Mouse (Mus musculus): ENCODE measurements at regions not wholly inside any gene's neighbourhood (a gene's known extent, or its start where the extent isn't known, plus 50 kb on each side); places are given as distances from the start of the nearest gene placed in this dataset.
"Not testable (repeated sequence)": the region's sequence is repeated elsewhere in the genome, so short reads cannot be mapped to it uniquely, and the experiment has no call there.

DNA sequence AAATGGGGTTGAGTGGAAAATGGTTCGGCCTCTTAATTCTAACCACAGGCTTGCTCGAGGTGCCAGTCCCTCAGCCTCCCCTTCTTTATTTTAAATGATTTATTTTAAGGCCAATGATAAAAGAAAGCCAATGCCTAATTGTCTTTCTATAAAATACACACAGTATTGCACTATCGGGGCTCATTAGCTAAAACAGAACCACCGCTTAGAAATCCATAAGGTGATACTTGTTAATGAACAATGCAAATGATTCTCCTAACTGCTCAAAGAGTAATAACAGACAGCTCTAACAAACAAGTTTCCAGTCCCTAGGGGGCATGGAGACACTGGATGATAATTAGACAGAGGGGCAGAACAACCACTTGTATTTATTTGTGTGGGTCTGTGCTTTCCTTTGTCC is 58.8 kb downstream of the Emx2 start:
- DNase-seq (ENCODE audit: low spot score): no peak

GRCm38 (mm10) chr19:59519156-59519555 is 61.0 kb downstream of the Emx2 start:
- DNase-seq (ENCODE audit: low spot score): no peak

GRCm38 (mm10) chr19:59522176-59522575 is 64.0 kb downstream of the Emx2 start:
- peak; percentile 29 for DNase-seq (ENCODE audit: low spot score)

GRCm38 (mm10) chr19:59523356-59523755 is 65.2 kb downstream of the Emx2 start:
- no peak for DNase-seq (ENCODE audit: low spot score)

DNA sequence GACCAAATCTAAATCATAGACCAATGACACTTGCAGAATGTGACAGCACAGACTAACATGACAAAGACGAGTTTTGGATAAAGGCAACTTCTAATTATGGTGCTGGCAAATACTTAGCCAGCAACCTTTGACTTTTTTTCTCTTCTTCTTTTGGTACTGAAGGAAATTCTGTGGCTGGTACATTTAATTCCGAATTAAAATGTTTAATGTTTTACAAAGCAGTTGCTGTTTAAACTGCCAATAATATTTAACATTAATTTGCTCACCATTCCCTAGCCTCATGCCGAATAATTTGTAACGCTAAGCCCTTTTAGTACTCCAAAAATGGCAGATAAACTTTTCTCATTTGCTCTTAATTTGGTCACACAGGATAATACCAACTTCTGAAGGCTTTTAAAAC is 105.9 kb downstream of the Emx2 start:
- no peak for DNase-seq (ENCODE audit: low spot score)

- DNase-seq (ENCODE audit: low spot score): peak; percentile 64
Observed at GRCm38 (mm10) chr19:59568907-59569306, 110.7 kb downstream of the Emx2 start.

GRCm38 (mm10) chr19:59569590-59569989 is 111.4 kb downstream of the Emx2 start:
- DNase-seq (ENCODE audit: low spot score): not testable (repeated sequence)

- no peak for DNase-seq (ENCODE audit: low spot score)
Observed at GRCm38 (mm10) chr19:59574346-59574745, 116.2 kb downstream of the Emx2 start.

DNA sequence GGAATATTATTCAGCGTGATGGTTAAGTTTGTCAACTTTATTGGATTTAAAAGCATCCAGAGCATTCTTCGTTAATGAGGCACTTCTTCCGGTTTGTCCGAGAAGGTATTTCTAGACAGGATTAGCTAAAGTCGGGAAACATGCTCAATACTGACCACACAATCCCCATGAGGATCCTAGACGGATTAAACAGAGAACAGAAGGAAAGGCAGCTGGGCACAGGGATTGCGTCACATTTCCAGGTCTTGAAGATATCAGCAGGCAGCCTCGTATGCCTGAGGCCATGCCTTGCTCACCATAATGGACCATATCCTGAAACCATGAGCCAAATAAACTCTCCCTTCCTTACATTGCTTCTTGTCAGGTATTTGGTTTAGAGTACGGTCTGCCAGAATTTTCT is 119.7 kb downstream of the Emx2 start:
- DNase-seq (ENCODE audit: low spot score): no peak

DNA sequence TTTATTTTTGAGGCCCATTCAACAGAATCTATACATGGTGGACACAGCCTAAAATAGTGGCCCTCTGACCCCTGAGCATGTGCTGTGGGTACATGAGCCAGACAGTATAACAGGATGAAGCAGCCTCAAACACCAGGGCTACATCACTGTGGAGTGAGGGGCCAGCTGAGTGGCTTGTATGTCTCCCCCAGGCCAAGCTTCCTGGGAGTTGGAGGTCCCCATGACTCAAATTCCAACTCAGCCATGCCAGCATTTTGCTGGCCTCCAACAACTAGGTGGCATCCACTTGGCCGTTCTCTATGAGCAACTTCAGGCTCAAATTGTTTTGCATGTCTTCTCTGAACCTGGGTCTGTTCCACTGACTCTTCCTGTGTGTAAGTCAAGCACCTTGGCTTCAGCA is 121.5 kb downstream of the Emx2 start:
- no peak for DNase-seq (ENCODE audit: low spot score)

- peak; percentile 57 for DNase-seq (ENCODE audit: low spot score)
Observed at GRCm38 (mm10) chr19:59585835-59586234, 127.7 kb downstream of the Emx2 start.

DNA sequence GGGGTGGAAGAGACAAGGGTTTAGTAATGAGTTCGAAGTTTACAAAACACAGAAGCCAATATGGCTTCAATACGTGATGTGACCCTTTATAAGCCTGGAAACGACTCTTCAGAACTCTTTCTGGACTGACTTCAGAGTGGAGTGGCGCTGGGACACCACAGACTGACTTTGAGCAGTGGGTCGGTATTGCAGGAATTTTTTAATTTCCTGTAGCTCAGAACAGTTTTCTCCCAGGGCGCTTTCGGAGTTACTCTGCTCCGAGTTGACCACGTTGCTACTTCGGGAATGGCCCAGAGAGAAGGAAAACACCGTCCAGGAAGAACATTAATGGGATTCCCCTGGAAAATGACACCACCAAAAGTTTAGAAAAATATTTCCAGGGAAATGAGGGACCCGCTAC is 129.1 kb downstream of the Emx2 start:
- no peak for DNase-seq (ENCODE audit: low spot score)

DNA sequence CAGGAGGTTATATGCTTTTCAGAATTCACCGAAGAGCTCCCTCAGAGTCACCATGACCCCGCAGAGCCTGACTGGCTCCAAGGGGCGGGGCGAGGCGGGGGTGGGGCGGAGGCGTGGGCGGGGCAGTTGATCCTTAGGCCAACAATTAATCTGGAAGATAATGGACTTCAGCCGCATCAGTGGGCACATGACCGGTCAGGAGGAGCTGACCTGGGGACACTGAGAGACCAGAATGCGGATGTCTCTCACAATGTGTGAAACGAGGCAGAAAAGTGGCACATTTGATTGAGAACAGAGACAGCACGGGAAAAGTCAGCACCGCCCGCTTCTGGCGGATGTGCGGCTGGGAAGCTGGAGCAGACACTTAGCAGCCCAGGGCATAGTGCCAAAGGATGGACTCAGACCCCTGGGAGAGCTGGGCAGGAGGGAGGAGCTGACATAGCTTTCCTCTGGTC is 129.9 kb downstream of the Emx2 start:
- peak; percentile 79 for DNase-seq (ENCODE audit: low spot score)

DNA sequence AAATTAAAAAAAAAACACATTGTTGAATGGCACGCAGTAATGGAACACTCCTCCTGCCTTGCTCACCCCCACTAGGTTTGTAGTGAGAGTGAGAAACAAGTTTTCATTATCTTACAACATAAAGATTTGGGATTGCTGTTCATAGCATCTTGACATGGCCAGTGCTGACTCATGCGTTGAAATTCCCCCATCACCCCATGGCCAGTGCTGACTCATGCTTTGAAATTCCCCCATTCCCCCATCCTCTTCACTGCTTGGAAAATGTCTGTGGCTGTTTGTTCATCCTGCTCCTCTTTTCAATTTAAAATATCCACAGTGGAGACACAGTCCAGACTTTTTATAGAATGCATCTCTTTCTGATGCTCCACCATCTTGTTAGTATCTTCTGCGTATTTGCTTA is 131.8 kb downstream of the Emx2 start:
- no peak for DNase-seq (ENCODE audit: low spot score)

DNA sequence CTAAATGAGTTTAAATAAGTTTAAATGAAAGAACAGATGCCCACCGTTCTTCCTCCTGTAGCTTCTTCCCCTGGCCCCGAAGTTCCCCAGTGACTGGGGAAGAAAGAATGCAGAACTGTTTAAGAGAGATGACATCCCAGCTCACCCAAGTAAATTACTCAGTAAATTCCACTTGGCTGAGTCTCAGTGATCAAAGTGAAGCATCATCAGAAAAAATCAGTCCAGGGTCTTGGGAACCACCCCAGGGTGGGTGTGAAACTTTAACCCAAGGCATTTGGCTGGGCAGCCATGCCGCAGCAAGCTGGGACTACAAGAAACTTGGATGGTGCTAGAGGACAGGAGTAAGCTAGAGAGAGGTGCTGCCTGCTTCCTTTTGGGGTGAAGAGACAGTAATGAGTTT is 133.9 kb downstream of the Emx2 start:
- DNase-seq (ENCODE audit: low spot score): no peak

DNA sequence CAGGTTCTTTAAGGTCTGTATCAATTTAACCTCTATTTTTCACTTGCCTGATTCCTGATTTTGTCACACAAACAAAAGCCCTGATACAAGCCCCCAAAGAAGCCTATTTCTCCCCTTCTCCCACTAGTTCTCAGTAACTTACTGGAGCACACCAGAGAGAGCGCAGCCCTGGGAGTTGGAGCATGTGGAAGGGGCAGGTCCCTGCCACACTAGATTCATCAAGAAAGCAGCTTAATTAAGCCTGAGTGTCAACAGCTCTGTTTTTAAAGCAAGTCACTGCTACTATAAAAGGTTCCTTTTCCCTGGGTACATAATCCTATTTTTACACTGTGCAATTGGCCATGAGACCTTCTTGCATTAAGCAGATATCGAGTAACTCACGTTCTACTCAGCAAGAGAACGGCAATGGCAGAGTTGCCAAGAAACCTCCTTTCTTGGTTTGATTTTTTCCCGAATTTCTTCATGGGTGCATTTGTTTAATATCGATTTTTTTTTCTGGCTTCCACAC is 166.2 kb downstream of the Emx2 start:
- no peak for DNase-seq (ENCODE audit: low spot score)

DNA sequence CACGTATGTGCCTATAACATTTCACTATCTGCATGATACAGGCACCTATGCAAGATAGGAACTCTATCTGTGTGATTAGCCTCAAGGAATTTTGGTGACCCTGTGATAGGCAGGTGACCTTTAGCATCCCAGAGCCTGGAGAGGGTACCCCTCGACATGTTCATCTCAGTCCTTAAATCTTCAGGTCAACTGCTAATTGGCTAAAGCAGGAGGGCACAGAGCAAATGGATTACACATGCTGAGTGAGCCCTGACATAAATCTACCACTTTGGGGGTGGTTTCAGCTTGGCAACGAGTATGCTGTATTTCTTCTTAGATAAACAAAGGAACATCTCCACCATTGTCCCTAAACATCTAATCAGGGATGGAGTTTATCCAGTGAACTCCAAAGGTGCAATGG is 169.5 kb downstream of the Emx2 start:
- no peak for DNase-seq (ENCODE audit: low spot score)

- DNase-seq (ENCODE audit: low spot score): no peak
Observed at GRCm38 (mm10) chr19:59628296-59629160, 170.4 kb downstream of the Emx2 start.

- DNase-seq (ENCODE audit: low spot score): no peak
Observed at GRCm38 (mm10) chr19:59629161-59629445, 170.9 kb downstream of the Emx2 start.

DNA sequence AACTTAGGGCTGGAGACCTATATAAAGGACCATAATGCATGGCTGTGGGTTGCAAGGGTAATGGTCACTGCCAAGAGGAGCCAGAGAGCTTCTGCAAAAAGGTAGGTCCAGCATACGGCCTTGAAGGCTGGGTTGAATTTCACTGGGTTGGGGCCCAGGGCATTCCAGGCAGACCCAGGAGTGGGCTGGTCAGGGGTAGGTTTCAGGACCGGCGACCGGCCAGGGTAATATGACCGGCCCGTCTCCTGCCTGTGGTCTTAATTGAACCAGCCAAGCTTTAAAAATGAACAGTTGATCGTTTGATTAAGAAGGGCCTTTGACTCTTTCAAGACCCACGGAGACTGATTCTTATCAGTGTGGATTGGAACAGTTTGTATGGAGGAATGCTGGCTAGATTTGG is 171.9 kb downstream of the Emx2 start:
- no peak for DNase-seq (ENCODE audit: low spot score)

GRCm38 (mm10) chr19:59630706-59631105 is 172.5 kb downstream of the Emx2 start:
- no peak for DNase-seq (ENCODE audit: low spot score)

- DNase-seq (ENCODE audit: low spot score): no peak
Observed at GRCm38 (mm10) chr19:59631541-59631940, 173.4 kb downstream of the Emx2 start.

DNA sequence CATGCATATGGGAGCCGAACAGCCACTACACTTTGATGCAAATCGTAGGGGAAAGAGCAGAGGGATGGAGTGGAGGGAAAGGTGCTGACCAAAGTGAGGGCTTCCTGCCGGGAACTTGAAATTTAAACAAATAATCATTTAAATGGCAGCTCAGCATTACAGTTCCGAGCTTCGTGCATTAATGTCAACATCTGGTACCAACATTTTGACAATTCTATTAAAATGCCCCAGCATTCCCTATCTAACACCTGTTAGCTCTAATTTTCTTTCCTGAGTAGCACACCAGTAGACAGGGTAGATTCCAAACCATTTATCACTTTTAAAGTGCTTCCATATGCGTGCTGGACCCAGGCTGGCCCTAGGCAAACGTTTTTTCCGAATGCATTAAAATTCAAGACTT is 178.1 kb downstream of the Emx2 start:
- DNase-seq (ENCODE audit: low spot score): peak; percentile 46

DNA sequence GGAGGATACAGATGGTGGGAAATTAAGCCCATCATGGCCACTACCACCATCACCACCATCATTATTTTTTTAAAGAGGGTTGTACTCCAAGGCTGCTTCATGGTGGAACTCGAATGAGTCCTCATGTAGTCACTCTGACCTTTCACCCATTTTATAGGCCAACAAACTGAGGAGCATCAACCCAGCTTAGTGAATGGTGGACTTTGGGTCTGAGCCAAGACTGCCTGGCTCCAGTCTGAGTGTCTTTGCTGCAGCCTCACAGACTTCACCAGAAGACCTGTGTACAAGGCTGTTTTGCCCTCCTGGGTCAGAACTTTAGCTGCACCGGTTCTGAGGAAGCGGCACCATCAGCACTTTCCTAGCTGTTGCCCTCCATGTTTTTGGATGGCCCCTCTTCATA is 184.4 kb downstream of the Emx2 start:
- no peak for DNase-seq (ENCODE audit: low spot score)
